Mouse (Mus musculus): ENCODE measurements around the gene Smarcd1. TPM values are rescaled to one million over a fixed set of nuclear protein-coding genes. Genes with fewer than 3 reads are reported as not detected.
"Not testable (repeated sequence)": the region's sequence is repeated elsewhere in the genome, so short reads cannot be mapped to it uniquely, and the experiment has no call there.

Gene Smarcd1
- polyA plus RNA-seq, 1 experiment from 2014 or later = 134 TPM

GRCm38 (mm10) chr15:99690924-99691323 is 11.0 kb upstream of the Smarcd1 start:
- no peak overlapping the region for H3K4me3 ChIP-seq
- peak overlapping the region; percentile 35 for H3K9ac ChIP-seq
- H3K36me3 ChIP-seq = peaks cover 49% of the 10 kb centered on the region
- H3K4me2 ChIP-seq = no peak overlapping the region
- H3K9me3 ChIP-seq = no peaks in the 10 kb centered on the region
- no peaks in the 10 kb centered on the region for H3K27me3 ChIP-seq
- peak overlapping the region; percentile 71 for H3K27ac ChIP-seq
- 27% methylated on average over 4 of the region's 4 CpGs for WGBS
- ATAC-seq (ENCODE audit: low FRiP score) = no peak
- peaks cover 45% of the 10 kb centered on the region for H3K4me1 ChIP-seq (replicated peaks)

GRCm38 (mm10) chr15:99691976-99692375 is 10.0 kb upstream of the Smarcd1 start:
- H3K9ac ChIP-seq = peak overlapping the region; percentile 49
- peak overlapping the region; percentile 79 for H3K27ac ChIP-seq
- 0 out of 2 replicates have a peak, but pooled peaks have one; percentile 32 for ATAC-seq (ENCODE audit: low FRiP score)
- H3K36me3 ChIP-seq = peaks cover 49% of the 10 kb centered on the region
- WGBS = 34% methylated on average over 9 of the region's 9 CpGs
- peak overlapping the region; percentile 26; the same call in 1 of the 2 replicates for H3K4me2 ChIP-seq
- no peaks in the 10 kb centered on the region for H3K27me3 ChIP-seq
- no peak overlapping the region for H3K4me3 ChIP-seq
- H3K4me1 ChIP-seq (replicated peaks) = peaks cover 45% of the 10 kb centered on the region
- no peaks in the 10 kb centered on the region for H3K9me3 ChIP-seq

DNA sequence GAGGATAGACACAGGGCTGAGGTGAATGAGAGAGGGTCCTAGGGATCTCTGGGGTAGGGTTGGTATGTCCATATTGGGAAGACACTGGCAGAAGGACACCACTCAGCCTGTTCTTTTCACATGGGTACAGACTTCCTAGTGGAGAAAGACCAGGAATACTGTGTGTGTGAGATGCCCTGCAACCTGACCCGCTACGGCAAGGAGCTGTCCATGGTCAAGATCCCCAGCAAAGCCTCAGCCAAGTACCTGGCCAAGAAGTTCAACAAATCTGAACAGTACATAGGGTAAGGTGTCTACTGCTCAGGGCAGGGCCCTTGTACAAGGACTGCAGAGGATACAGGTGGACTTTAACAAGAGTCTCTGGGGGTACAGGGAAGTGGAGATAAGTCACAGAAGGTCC is 4.6 kb upstream of the Smarcd1 start:
- no peaks in the 10 kb centered on the region for H3K27me3 ChIP-seq
- no peak overlapping the region for H3K4me3 ChIP-seq
- peaks cover 72% of the 10 kb centered on the region for H3K36me3 ChIP-seq
- 40% methylated on average over 2 of the region's 2 CpGs for WGBS
- no peak for ATAC-seq (ENCODE audit: low FRiP score)
- H3K27ac ChIP-seq = no peak overlapping the region
- H3K4me2 ChIP-seq = no peak overlapping the region
- H3K9me3 ChIP-seq = no peaks in the 10 kb centered on the region
- no peak overlapping the region for H3K9ac ChIP-seq
- H3K4me1 ChIP-seq (replicated peaks) = peaks cover 22% of the 10 kb centered on the region

DNA sequence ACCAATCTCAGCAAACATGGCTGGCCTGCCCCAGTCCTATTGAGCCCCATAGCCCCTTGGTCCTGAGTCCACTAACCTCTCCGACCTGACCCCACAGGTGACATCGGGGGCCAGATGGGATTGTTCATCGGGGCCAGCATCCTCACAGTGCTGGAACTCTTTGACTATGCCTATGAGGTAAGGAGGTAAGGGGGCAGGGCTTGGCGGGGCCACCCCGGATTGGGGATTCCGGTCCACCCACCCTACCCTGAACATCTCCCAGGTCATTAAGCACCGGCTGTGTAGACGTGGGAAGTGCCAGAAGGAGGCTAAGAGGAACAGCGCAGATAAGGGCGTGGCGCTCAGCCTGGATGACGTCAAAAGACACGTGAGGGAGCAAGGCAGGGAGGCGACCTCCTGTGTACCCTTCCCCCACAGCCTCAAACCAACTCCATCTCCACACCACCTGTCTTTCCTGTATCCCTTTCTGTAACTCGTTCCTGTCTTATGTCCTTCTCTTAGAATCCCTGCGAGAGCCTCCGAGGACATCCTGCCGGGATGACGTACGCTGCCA is 3.3 kb upstream of the Smarcd1 start:
- H3K4me2 ChIP-seq = no peak overlapping the region
- H3K9ac ChIP-seq = peak overlapping the region; percentile 46; the same call in 1 of the 2 replicates
- H3K4me1 ChIP-seq (replicated peaks) = peaks cover 20% of the 10 kb centered on the region
- no peaks in the 10 kb centered on the region for H3K27me3 ChIP-seq
- H3K36me3 ChIP-seq = peaks cover 65% of the 10 kb centered on the region
- no peak overlapping the region for H3K4me3 ChIP-seq
- 39% methylated on average over 20 of the region's 20 CpGs for WGBS
- no peaks in the 10 kb centered on the region for H3K9me3 ChIP-seq
- no peak overlapping the region for H3K27ac ChIP-seq
- ATAC-seq (ENCODE audit: low FRiP score) = no peak

DNA sequence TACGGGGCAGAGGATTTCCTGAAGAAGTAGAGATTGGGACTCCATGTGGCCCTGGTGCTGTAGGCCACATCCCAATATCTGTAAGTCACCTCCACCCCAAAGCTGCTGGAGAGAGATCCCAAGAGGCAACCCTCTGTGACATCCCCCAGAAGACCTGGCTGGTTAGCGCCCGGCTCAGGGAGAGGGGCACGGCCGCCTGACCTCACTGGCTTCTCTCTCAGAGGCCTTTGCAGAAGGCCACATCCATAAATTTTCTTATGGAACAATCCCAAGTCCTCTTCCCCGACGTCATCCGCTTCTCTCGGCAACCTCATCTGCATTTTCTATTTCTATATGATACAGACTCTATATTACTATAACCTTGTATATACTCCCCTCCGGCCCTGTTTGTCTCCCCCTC is 2.2 kb upstream of the Smarcd1 start:
- no peak overlapping the region for H3K4me3 ChIP-seq
- no peaks in the 10 kb centered on the region for H3K27me3 ChIP-seq
- WGBS = 81% methylated on average over 10 of the region's 10 CpGs
- no peaks in the 10 kb centered on the region for H3K9me3 ChIP-seq
- no peak overlapping the region for H3K9ac ChIP-seq
- no peak overlapping the region for H3K27ac ChIP-seq
- no peak for ATAC-seq (ENCODE audit: low FRiP score)
- no peak overlapping the region for H3K4me2 ChIP-seq
- peaks cover 68% of the 10 kb centered on the region for H3K36me3 ChIP-seq
- peaks cover 21% of the 10 kb centered on the region for H3K4me1 ChIP-seq (replicated peaks)

DNA sequence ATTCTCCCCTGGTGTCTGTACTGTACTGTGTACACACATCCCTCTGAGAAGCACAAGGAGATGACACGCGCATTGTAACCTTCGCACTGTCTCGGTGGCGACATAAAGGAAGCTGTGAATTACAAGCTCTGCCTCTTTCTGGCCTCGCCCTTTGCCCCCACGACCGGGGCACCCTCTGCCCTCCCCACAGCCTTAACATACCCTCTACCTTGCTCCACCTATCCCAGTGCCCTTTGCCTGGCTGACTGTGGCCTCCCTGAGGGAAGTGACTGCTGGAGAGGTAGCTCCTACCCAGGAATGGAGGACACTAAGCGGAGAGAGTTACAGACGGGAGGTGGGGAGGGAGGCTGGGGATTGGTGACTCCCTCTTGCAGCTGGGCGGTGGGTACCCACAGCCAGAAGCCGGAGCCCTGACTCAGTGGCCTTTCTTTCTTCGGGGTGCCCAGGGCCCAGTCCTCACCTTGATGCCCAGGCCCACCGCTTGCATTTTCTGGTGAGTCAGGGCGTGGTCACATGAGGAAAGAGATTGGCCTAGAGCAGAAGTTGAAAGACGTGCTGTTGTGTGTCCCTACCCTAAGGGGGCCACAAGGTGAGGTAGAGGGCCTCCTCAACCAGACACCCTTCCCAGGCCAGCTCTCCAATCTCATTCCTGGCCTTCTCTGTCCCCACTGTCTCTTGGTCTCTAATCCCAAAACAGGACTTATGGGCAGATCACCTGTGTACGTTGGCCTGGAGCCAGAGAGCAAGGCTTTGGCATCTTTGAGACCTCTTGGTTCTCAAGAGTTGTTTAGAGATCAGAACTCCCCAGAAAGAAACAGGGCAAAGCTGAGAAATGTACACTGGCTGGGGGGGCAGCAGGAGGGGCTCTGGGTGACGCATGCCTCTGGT is 1.5 kb upstream of the Smarcd1 start:
- WGBS = 90% methylated on average over 18 of the region's 18 CpGs
- H3K4me2 ChIP-seq = no peak overlapping the region
- H3K27ac ChIP-seq = 0 out of 2 replicates have a peak overlapping the region, but pooled peaks have one; percentile 99
- no peak overlapping the region for H3K4me3 ChIP-seq
- H3K9ac ChIP-seq = no peak overlapping the region
- H3K27me3 ChIP-seq = no peaks in the 10 kb centered on the region
- no peaks in the 10 kb centered on the region for H3K9me3 ChIP-seq
- ATAC-seq (ENCODE audit: low FRiP score) = no peak
- peaks cover 26% of the 10 kb centered on the region for H3K4me1 ChIP-seq (replicated peaks)
- H3K36me3 ChIP-seq = peaks cover 65% of the 10 kb centered on the region

DNA sequence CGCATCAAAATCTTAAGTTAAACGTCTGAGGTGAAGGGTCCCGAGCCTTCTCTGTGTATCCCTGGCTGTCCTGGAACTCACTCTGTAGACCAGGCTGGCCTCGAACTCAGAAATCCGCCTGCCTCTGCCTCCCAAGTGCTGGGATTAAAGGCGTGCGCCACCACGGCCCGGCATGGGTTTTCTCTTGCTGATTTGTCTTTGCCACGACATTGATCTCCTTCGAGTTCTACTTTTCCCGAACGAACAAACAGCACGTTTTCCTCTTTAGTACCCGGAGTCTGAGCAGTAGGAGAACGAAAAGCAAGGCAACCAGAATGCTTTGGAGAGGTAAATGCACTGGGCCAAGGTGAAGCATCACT is 310 bp upstream of the Smarcd1 start:
- peak overlapping the region; percentile 99 for H3K27ac ChIP-seq
- H3K4me3 ChIP-seq = peak overlapping the region; percentile 79
- H3K9me3 ChIP-seq; H3K27me3 ChIP-seq; ATAC-seq (ENCODE audit: low FRiP score): not testable (repeated sequence)
- peaks cover 33% of the 10 kb centered on the region for H3K4me1 ChIP-seq (replicated peaks)
- peak overlapping the region; percentile 97 for H3K9ac ChIP-seq
- peak overlapping the region; percentile 98 for H3K4me2 ChIP-seq
- 48% methylated on average over 16 of the region's 16 CpGs for WGBS
- peaks cover 62% of the 10 kb centered on the region for H3K36me3 ChIP-seq

DNA sequence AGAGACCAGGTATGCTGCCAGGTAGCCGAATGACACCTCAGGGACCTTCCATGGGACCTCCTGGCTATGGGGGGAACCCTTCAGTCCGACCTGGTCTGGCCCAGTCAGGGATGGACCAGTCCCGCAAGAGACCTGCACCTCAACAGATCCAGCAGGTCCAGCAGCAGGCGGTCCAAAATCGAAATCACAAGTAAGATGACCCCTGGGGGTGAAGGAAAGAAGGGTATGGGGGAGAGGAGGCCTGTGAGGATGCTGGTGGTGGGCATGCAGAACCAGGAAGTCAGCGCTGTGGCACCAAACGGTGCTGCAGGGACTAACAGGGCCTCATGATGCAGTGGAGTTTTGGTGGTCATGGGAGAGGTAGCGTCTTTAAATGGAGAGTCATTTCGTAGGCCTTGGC is 1.2 kb downstream of the Smarcd1 start:
- peak overlapping the region; percentile 98 for H3K4me2 ChIP-seq
- H3K4me1 ChIP-seq (replicated peaks) = peaks cover 33% of the 10 kb centered on the region
- peak overlapping the region; percentile 99 for H3K27ac ChIP-seq
- no peaks in the 10 kb centered on the region for H3K9me3 ChIP-seq
- peaks cover 62% of the 10 kb centered on the region for H3K36me3 ChIP-seq
- H3K9ac ChIP-seq = peak overlapping the region; percentile 97
- ATAC-seq (ENCODE audit: low FRiP score) = no peak
- H3K4me3 ChIP-seq = peak overlapping the region; percentile 79
- H3K27me3 ChIP-seq = no peaks in the 10 kb centered on the region
- WGBS = 58% methylated on average over 9 of the region's 9 CpGs

GRCm38 (mm10) chr15:99703676-99704040 is 1.7 kb downstream of the Smarcd1 start:
- Histone ChIP-seq H3K9me3 (no peaks in the 10 kb centered on the region), H3K4me3 (peak overlapping the region; percentile 79), H3K27me3 (no peaks in the 10 kb centered on the region), H3K27ac (peak overlapping the region; percentile 99), H3K4me2 (peak overlapping the region; percentile 98), H3K36me3 (peaks cover 63% of the 10 kb centered on the region), H3K4me1 (replicated peaks) (peaks cover 33% of the 10 kb centered on the region), H3K9ac (peak overlapping the region; percentile 97)
- 54% methylated on average over 5 of the region's 5 CpGs for WGBS
- no peak for ATAC-seq (ENCODE audit: low FRiP score)

DNA sequence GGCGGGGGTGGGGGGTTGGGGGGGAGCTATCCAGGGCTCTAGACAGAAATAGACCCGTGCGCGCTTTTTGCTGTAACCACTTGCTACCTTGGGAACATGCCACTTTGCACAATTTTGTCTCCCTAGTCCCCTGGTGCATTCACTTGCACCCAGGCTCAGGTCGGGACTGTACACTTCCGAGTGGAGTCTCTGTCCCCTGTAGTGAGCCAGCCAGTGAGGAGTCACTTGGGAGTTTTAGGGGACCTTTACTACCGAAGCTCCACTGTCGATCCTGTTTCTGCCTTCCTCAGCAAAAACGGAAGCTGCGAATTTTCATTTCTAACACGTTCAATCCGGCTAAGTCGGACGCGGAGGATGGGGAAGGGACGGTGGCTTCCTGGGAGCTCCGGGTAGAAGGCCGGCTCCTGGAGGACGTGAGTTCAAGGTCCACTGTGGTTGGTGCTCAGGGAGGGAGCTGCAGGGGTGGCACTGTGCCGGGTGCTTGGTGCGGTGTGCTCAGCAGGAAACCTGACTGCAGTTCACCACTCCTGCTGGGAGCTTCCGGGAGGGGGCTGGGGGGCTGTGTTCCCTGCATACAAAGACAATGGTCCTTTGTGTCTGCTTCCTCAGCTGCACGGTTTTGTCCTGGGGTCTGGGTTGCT is 2.2 kb downstream of the Smarcd1 start:
- peak overlapping the region; percentile 99 for H3K27ac ChIP-seq
- H3K9me3 ChIP-seq = no peaks in the 10 kb centered on the region
- 9% methylated on average over 23 of the region's 23 CpGs for WGBS
- H3K4me2 ChIP-seq = peak overlapping the region; percentile 98
- H3K9ac ChIP-seq = peak overlapping the region; percentile 97
- H3K27me3 ChIP-seq = no peaks in the 10 kb centered on the region
- peak overlapping the region; percentile 79 for H3K4me3 ChIP-seq
- H3K4me1 ChIP-seq (replicated peaks) = peaks cover 33% of the 10 kb centered on the region
- no peak for ATAC-seq (ENCODE audit: low FRiP score)
- H3K36me3 ChIP-seq = peaks cover 63% of the 10 kb centered on the region

GRCm38 (mm10) chr15:99704881-99705280 is 3.0 kb downstream of the Smarcd1 start:
- H3K4me2 ChIP-seq = peak overlapping the region; percentile 98
- peak overlapping the region; percentile 97 for H3K9ac ChIP-seq
- peaks cover 33% of the 10 kb centered on the region for H3K4me1 ChIP-seq (replicated peaks)
- no peak for ATAC-seq (ENCODE audit: low FRiP score)
- WGBS = 15% methylated on average over 7 of the region's 7 CpGs
- H3K27ac ChIP-seq = peak overlapping the region; percentile 99
- peaks cover 63% of the 10 kb centered on the region for H3K36me3 ChIP-seq
- H3K9me3 ChIP-seq = no peaks in the 10 kb centered on the region
- H3K27me3 ChIP-seq = no peaks in the 10 kb centered on the region
- peak overlapping the region; percentile 79 for H3K4me3 ChIP-seq

DNA sequence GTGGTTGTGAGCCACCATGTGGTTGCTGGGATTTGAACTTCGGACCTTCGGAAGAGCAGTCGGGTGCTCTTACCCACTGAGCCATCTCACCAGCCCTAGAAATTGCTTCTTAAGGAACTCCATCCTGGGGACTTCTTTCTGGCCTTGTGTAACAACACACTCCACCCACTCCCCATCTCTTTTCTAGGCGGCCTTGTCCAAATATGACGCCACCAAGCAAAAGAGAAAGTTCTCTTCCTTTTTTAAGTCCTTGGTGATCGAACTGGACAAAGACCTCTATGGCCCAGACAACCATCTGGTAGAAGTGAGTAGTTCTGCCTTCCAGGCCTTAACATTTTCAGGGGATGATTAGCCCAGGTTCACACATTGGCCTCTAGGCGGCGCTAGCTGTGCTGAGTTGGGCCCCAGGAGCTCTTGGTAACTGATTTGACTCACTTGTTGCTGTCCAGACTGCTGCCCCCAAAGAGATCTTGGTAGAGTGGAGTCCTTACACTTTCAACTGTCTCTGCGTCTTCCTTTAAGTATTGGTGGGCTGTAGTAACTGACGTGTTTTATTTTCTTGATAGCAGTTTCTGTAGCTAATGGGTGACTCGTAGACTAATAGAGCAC is 3.6 kb downstream of the Smarcd1 start, which contains the start of gene Gm17349:
Gm17349 (minus strand) TSS at position 51 of the 609 bp plus-strand sequence.
- WGBS = 64% methylated on average over 11 of the region's 11 CpGs

More for the DNA sequence above, 3.6 kb downstream of the Smarcd1 start, which contains the start of gene Gm17349:
- H3K9ac ChIP-seq = peak within 1 kb of the TSS; percentile 97
- peak within 1 kb of the TSS; percentile 98 for H3K4me2 ChIP-seq
- H3K27ac ChIP-seq = peak within 1 kb of the TSS; percentile 99
- peaks cover 63% of the 10 kb centered on the region for H3K36me3 ChIP-seq
- H3K9me3 ChIP-seq = no peaks in the 10 kb centered on the region
- no peak for ATAC-seq (ENCODE audit: low FRiP score)
- H3K27me3 ChIP-seq = no peaks in the 10 kb centered on the region
- peaks cover 33% of the 10 kb centered on the region for H3K4me1 ChIP-seq (replicated peaks)
- H3K4me3 ChIP-seq = peak within 1 kb of the TSS; percentile 79

Measured in hindbrain, embryonic 13.5 days (tissue).